Mouse (Mus musculus) midbrain, embryonic 11.5 days (tissue): ENCODE data around the gene Fgb. TPM values are rescaled to one million over a fixed set of nuclear protein-coding genes. Genes with fewer than 3 reads are reported as not detected.
A peak's percentile ranks its signal among the peaks of the same experiment; 100 is the strongest.

ENCODE experiments used
- ATAC-seq: fragments of 200-750 bp; cut with Nextera tagmentation; 2 replicates; pipeline ENCODE4 v1.8.0; 2017; ENCODE audit warnings: moderate TSS enrichment, moderate library complexity; ENCODE audit not compliant: low FRiP score
- DNase-seq: peaks from one replicate; pipeline ENCODE4 v3.0.0; 2015; ENCODE audit warnings: low spot score; ENCODE audit errors: missing footprints
- H3K27ac ChIP-seq: fragments of 300-500 bp; sonication (generic); 2 replicates; pipeline ENCODE4 v1.5.1; 2014; ENCODE audit warnings: low read depth, low read length
- H3K27me3 ChIP-seq: fragments of 300-500 bp; sonication (generic); 2 replicates; pipeline ENCODE4 v1.6.1; 2014; ENCODE audit warnings: mild to moderate bottlenecking, low read length, moderate library complexity, mixed read lengths; ENCODE audit not compliant: control insufficient read depth, insufficient read depth
- H3K36me3 ChIP-seq: fragments of 300-500 bp; sonication (generic); 2 replicates; pipeline ENCODE4 v1.6.1; 2014; ENCODE audit warnings: mild to moderate bottlenecking, low read length, moderate library complexity, mixed read lengths; ENCODE audit not compliant: control insufficient read depth, insufficient read depth
- H3K4me1 ChIP-seq: fragments of 300-500 bp; sonication (generic); 2 replicates; pipeline ENCODE4 v1.6.1; 2014; ENCODE audit warnings: low read length; ENCODE audit not compliant: control insufficient read depth, insufficient read depth
- H3K4me2 ChIP-seq: fragments of 300-500 bp; sonication (generic); 2 replicates; pipeline ENCODE4 v1.6.1; 2014; ENCODE audit warnings: mild to moderate bottlenecking, moderate library complexity
- H3K4me3 ChIP-seq: fragments of 300-500 bp; sonication (generic); 2 replicates; pipeline ENCODE4 v1.5.1; 2014; ENCODE audit warnings: low read depth, low read length
- H3K9ac ChIP-seq: fragments of 300-500 bp; sonication (generic); 2 replicates; pipeline ENCODE4 v1.6.1; 2014; ENCODE audit warnings: low read length
- H3K9me3 ChIP-seq: fragments of 300-500 bp; sonication (generic); 2 replicates; pipeline ENCODE4 v1.6.1; 2016; ENCODE audit warnings: low read length; ENCODE audit not compliant: control insufficient read depth
- WGBS: fragments of 180-500 bp; shearing (Covaris S2); extraction: QIAGEN DNeasy Blood & Tissue Kit; methylation state at CpG from one replicate; pipeline ENCODE4 v1.1.7; 2014; 5-methylcytosine and 5-hydroxymethylcytosine counted together
- polyA plus RNA-seq: library from polyadenylated mRNA; unstranded; fragments of >200 nt; fragmentation: Nextera tagmentation; extraction: Ambion mirVana; gene quantifications from 2 replicates; pipeline ENCODE4 v1.2.1, GENCODE M21; 2014

Gene Fgb
- not detected in 2 replicates for polyA plus RNA-seq

- Histone ChIP-seq H3K9ac (no peak within 1 kb of the TSS), H3K27me3 (no peaks in the 10 kb centered on the region), H3K4me3 (no peak within 1 kb of the TSS), H3K4me2 (no peak within 1 kb of the TSS), H3K4me1 (no peaks in the 10 kb centered on the region), H3K9me3 (no peaks in the 10 kb centered on the region), H3K36me3 (no peaks in the 10 kb centered on the region), H3K27ac (no peak within 1 kb of the TSS)
- WGBS: 90% methylated on average over 8 of the region's 8 CpGs
- DNase-seq: no peak
- no peak for ATAC-seq
Observed at GRCm38 (mm10) chr3:83049680-83050079, at the start of gene Fgb. Gene Fgb (minus strand): TSS chr3:83049863.

DNA sequence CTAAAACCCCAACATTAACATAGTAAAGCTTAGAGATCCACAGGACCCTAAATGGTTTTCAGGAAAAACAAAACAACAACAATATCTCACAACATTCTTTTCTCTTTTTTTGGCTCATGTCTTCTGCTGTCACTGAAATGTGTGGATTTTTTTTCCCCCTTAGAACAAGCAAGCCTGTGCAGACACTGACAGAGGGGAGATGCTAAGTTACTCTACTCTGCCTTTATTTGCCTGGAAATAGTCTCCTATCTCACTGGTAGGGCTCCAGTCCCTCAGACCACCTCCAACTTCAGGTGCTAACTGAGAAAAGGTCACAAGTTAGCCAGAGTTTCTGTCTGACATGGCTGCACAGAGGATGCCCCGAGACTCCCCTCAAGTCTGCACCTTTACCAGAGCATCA lies 49.5 kb upstream of the Fgb start:
- WGBS: 70% methylated on average over 1 of the region's 1 CpGs

GRCm38 (mm10) chr3:83098546-83099034 lies 48.9 kb upstream of the Fgb start:
- H3K36me3 ChIP-seq: no peaks in the 10 kb centered on the region
- peak overlapping the region; percentile 21; the same call in 1 of the 2 replicates for H3K4me3 ChIP-seq
- DNase-seq: peak; percentile 94
- H3K9ac ChIP-seq: peak overlapping the region; percentile 57
- H3K27ac ChIP-seq: peak overlapping the region; percentile 76
- 2% methylated on average over 14 of the region's 14 CpGs for WGBS
- peak; percentile 91 for ATAC-seq
- H3K27me3 ChIP-seq: no peaks in the 10 kb centered on the region
- no peaks in the 10 kb centered on the region for H3K9me3 ChIP-seq
- peak overlapping the region; percentile 50 for H3K4me2 ChIP-seq
- peaks cover 17% of the 10 kb centered on the region for H3K4me1 ChIP-seq

More for the DNA sequence above, 49.5 kb upstream of the Fgb start:
- no peak for DNase-seq
- Histone ChIP-seq H3K9me3 (no peaks in the 10 kb centered on the region), H3K4me1 (peaks cover 17% of the 10 kb centered on the region), H3K27me3 (no peaks in the 10 kb centered on the region), H3K4me2 (peak overlapping the region; percentile 50), H3K27ac (peak overlapping the region; percentile 76), H3K36me3 (no peaks in the 10 kb centered on the region), H3K4me3 (no peak overlapping the region), H3K9ac (peak overlapping the region; percentile 57; the same call in 1 of the 2 replicates)
- 0 out of 2 replicates have a peak, but pooled peaks have one; percentile 3 for ATAC-seq

DNA sequence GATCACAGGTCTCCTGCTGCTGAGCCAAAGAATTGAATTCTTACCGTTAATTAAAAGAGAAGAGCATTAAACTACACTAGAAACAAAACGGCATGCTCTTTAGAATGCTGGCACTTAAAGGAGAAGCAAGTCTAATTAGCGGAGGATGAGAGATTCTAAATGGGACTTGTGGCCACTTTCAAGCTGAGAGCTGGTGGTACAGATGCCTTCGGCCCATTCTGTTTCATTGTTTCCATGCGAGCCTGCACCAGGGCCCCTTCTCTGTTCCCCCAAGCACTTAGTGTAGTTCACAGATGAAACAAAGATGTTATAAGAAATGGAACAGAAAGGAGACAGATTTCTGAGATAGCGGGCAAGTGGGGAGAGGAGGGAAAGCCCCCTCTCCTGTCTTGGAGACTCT lies 47.9 kb upstream of the Fgb start:
- Histone ChIP-seq H3K4me2 (peak overlapping the region; percentile 20; the same call in 1 of the 2 replicates), H3K27me3 (no peaks in the 10 kb centered on the region), H3K4me3 (no peak overlapping the region), H3K36me3 (no peaks in the 10 kb centered on the region), H3K27ac (peak overlapping the region; percentile 48; the same call in 1 of the 2 replicates), H3K9ac (no peak overlapping the region), H3K9me3 (no peaks in the 10 kb centered on the region), H3K4me1 (peaks cover 17% of the 10 kb centered on the region)
- DNase-seq: peak; percentile 86
- no peak for ATAC-seq
- WGBS: 28% methylated on average over 6 of the region's 6 CpGs

GRCm38 (mm10) chr3:83080567-83081055 lies 30.9 kb upstream of the Fgb start:
- no peaks in the 10 kb centered on the region for H3K27me3 ChIP-seq
- H3K27ac ChIP-seq: no peak overlapping the region
- H3K4me3 ChIP-seq: peak overlapping the region; percentile 6; the same call in 1 of the 2 replicates
- peak; percentile 65 for ATAC-seq
- WGBS: 11% methylated on average over 11 of the region's 11 CpGs
- H3K9ac ChIP-seq: 0 out of 2 replicates have a peak overlapping the region, but pooled peaks have one; percentile 20
- H3K4me1 ChIP-seq: no peaks in the 10 kb centered on the region
- DNase-seq: peak; percentile 96
- no peaks in the 10 kb centered on the region for H3K9me3 ChIP-seq
- peak overlapping the region; percentile 43 for H3K4me2 ChIP-seq
- no peaks in the 10 kb centered on the region for H3K36me3 ChIP-seq

- no peaks in the 10 kb centered on the region for H3K4me1 ChIP-seq
- no peak overlapping the region for H3K4me2 ChIP-seq
- H3K27ac ChIP-seq: no peak overlapping the region
- ATAC-seq (peak; percentile 17; the same call in 1 of the 2 replicates), DNase-seq (no peak)
- H3K9ac ChIP-seq: no peak overlapping the region
- no peaks in the 10 kb centered on the region for H3K27me3 ChIP-seq
- H3K9me3 ChIP-seq: no peaks in the 10 kb centered on the region
- H3K4me3 ChIP-seq: no peak overlapping the region
- 38% methylated on average over 3 of the region's 3 CpGs for WGBS
- H3K36me3 ChIP-seq: peaks cover 4% of the 10 kb centered on the region; the same call in 1 of the 2 replicates
Observed at GRCm38 (mm10) chr3:83076563-83076962, 26.9 kb upstream of the Fgb start.

DNA sequence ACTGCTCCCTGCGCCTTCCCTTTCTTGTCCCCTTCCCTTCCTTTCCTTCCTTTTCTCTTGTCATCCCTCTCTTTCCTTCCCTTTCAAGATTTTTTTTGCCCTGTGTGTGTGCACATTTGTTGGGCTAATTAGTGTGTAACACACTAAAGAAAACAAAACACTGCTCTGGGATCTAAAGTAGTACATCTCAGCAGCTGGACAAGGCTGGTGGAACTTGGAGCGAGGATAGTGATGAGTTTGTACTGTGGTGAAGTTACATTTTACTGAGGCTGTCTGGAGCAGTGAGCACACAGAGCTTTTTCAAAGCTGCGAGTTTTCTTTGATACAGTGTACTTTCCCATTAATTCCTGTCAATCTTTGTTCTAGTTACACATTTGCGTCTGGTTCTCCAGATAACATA lies 20.6 kb upstream of the Fgb start:
- no peaks in the 10 kb centered on the region for H3K4me1 ChIP-seq
- no peaks in the 10 kb centered on the region for H3K9me3 ChIP-seq
- no peak overlapping the region for H3K4me2 ChIP-seq
- WGBS: 91% methylated on average over 4 of the region's 4 CpGs
- no peak overlapping the region for H3K27ac ChIP-seq
- no peaks in the 10 kb centered on the region for H3K27me3 ChIP-seq
- no peak for ATAC-seq
- no peak for DNase-seq
- peaks cover 26% of the 10 kb centered on the region; the same call in 1 of the 2 replicates for H3K36me3 ChIP-seq
- H3K4me3 ChIP-seq: no peak overlapping the region
- H3K9ac ChIP-seq: no peak overlapping the region

DNA sequence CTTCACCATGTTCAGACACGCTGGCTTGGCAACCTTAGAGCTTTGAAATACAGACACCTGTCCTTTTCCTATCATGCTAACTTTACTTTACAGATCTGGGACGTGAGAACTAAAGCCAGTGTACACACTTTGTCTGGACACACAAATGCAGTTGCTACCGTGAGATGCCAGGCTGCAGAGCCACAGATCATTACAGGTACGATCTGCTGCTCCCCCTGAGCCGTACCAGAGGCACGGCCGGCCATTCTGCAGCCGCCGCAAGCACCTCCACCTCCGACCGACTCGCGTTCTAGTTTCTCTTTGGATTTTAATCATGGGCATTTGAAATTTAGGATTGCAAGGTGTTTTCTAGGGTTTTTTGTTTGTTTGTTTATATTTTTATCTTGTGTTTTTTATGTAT lies 19.2 kb upstream of the Fgb start:
- WGBS: 95% methylated on average over 13 of the region's 13 CpGs
- Histone ChIP-seq H3K27me3 (no peaks in the 10 kb centered on the region), H3K36me3 (peaks cover 26% of the 10 kb centered on the region; the same call in 1 of the 2 replicates), H3K27ac (no peak overlapping the region), H3K9ac (no peak overlapping the region), H3K9me3 (no peaks in the 10 kb centered on the region), H3K4me3 (no peak overlapping the region), H3K4me2 (no peak overlapping the region), H3K4me1 (no peaks in the 10 kb centered on the region)
- ATAC-seq (no peak), DNase-seq (no peak)

DNA sequence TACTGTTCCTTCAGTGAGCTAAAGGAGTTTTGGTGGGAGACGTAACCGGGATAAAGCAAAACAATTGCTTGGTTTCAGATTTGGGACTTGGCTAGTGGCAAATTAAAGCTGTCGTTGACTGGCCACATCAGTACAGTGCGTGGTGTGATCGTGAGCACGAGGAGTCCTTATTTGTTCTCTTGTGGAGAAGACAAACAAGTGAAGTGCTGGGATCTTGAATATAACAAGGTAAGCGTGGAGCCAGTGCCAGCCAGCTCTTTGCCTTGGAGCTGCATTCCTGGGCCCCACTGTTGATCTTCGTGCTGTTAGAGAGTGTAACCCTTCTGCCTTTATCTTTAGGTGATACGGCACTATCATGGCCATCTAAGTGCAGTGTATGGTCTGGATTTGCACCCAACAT lies 18.3 kb upstream of the Fgb start:
- no peak for ATAC-seq
- no peak for DNase-seq
- no peak overlapping the region for H3K27ac ChIP-seq
- H3K4me1 ChIP-seq: no peaks in the 10 kb centered on the region
- H3K27me3 ChIP-seq: no peaks in the 10 kb centered on the region
- no peaks in the 10 kb centered on the region for H3K9me3 ChIP-seq
- 94% methylated on average over 9 of the region's 9 CpGs for WGBS
- H3K36me3 ChIP-seq: peaks cover 26% of the 10 kb centered on the region; the same call in 1 of the 2 replicates
- no peak overlapping the region for H3K4me3 ChIP-seq
- no peak overlapping the region for H3K9ac ChIP-seq
- H3K4me2 ChIP-seq: no peak overlapping the region
